Mouse (Mus musculus) 3134 (cell line): ENCODE measurements around the gene Knl1.
"Not testable (repeated sequence)": the region's sequence is repeated elsewhere in the genome, so short reads cannot be mapped to it uniquely, and the experiment has no call there.

Experiments used
- DNase-seq: peaks from one replicate; pipeline ENCODE4 v3.0.0-alpha.2; 2011; ENCODE audit warnings: low spot score; ENCODE audit not compliant: insufficient read length; ENCODE audit errors: extremely low read depth

Gene Knl1

GRCm38 (mm10) chr2:119046649-119047611 lies at the start of gene Knl1:
Knl1 (plus strand) TSS chr2:119047119.
- DNase-seq = peak; percentile 93

- no peak for DNase-seq
Observed at GRCm38 (mm10) chr2:118998115-118998866, 48.6 kb upstream of the Knl1 start.

GRCm38 (mm10) chr2:118999025-118999639 lies 47.8 kb upstream of the Knl1 start:
- DNase-seq = no peak

- DNase-seq = no peak
Observed at GRCm38 (mm10) chr2:119006886-119007285, 40.0 kb upstream of the Knl1 start.

- peak; percentile 29 for DNase-seq
Observed at GRCm38 (mm10) chr2:119009376-119009775, 37.5 kb upstream of the Knl1 start.

GRCm38 (mm10) chr2:119014989-119015388 lies 31.9 kb upstream of the Knl1 start:
- no peak for DNase-seq

- no peak for DNase-seq
Observed at GRCm38 (mm10) chr2:119015604-119016180, 31.2 kb upstream of the Knl1 start.

- DNase-seq = not testable (repeated sequence)
Observed at GRCm38 (mm10) chr2:119016312-119016711, 30.6 kb upstream of the Knl1 start.

GRCm38 (mm10) chr2:119017647-119018046 lies 29.3 kb upstream of the Knl1 start:
- no peak for DNase-seq

- no peak for DNase-seq
Observed at GRCm38 (mm10) chr2:119018391-119019122, 28.4 kb upstream of the Knl1 start.

GRCm38 (mm10) chr2:119019131-119019530 lies 27.8 kb upstream of the Knl1 start:
- DNase-seq = no peak

- DNase-seq = no peak
Observed at GRCm38 (mm10) chr2:119019538-119019937, 27.4 kb upstream of the Knl1 start.

- DNase-seq = no peak
Observed at GRCm38 (mm10) chr2:119023154-119023660, 23.7 kb upstream of the Knl1 start.

GRCm38 (mm10) chr2:119024536-119025238 lies 22.2 kb upstream of the Knl1 start:
- DNase-seq = no peak

- DNase-seq = no peak
Observed at GRCm38 (mm10) chr2:119025239-119025616, 21.7 kb upstream of the Knl1 start.

GRCm38 (mm10) chr2:119026951-119027350 lies 20.0 kb upstream of the Knl1 start:
- DNase-seq = no peak

GRCm38 (mm10) chr2:119028941-119029551 lies 17.9 kb upstream of the Knl1 start, which contains the start of gene Ccdc32:
Ccdc32 (minus strand) TSS chr2:119029393.
- DNase-seq = peak; percentile 81

GRCm38 (mm10) chr2:119032191-119032590 lies 14.7 kb upstream of the Knl1 start:
- DNase-seq = no peak
